Mouse (Mus musculus): ENCODE measurements around the gene Rcor3. TPM values are rescaled to one million over a fixed set of nuclear protein-coding genes. Genes with fewer than 3 reads are reported as not detected.

Rcor3 gene
- polyA plus RNA-seq, 1 experiment from 2014 or later = 26.1 TPM

DNA sequence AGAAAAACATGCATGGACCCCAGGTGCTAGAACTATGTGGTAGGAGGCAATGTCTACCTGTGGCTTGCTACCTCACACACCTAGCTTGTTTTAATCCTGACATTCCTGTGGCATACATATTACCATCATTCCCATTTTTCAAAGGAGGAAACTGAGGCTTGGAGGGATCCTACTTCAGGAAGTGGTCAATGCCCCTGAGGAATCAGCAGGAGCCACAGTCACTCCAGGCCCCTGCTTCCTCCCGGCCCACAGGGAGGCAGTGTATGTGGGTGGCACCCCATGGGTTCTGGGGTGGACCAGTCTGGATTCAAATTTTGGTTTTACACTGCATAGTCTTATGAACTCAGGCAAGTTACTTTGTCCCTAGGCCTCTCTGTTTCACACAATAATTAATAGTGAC is 58.7 kb downstream of the Rcor3 start:
- ATAC-seq (ENCODE audit: low FRiP score, low read depth) = no peak
- 85% methylated on average over 1 of the region's 1 CpGs for WGBS
- no peaks in the 10 kb centered on the region for H3K36me3 ChIP-seq
- H3K4me3 ChIP-seq = no peak overlapping the region
- no peak overlapping the region for H3K4me2 ChIP-seq (replicated peaks)
- no peak overlapping the region for H3K27ac ChIP-seq (replicated peaks)
- H3K27me3 ChIP-seq = no peaks in the 10 kb centered on the region
- no peak overlapping the region for H3K9ac ChIP-seq (replicated peaks)
- peaks cover 7% of the 10 kb centered on the region; the same call in 1 of the 2 replicates for H3K4me1 ChIP-seq
- 0 out of 2 replicates have a peak, but pooled peaks cover 3% of the 10 kb centered on the region for H3K9me3 ChIP-seq

- no peak overlapping the region for H3K4me2 ChIP-seq (replicated peaks)
- H3K9ac ChIP-seq (replicated peaks) = no peak overlapping the region
- H3K27ac ChIP-seq (replicated peaks) = no peak overlapping the region
- no peaks in the 10 kb centered on the region for H3K27me3 ChIP-seq
- ATAC-seq (ENCODE audit: low FRiP score, low read depth) = no peak
- peaks cover 7% of the 10 kb centered on the region; the same call in 1 of the 2 replicates for H3K4me1 ChIP-seq
- H3K4me3 ChIP-seq = no peak overlapping the region
- H3K36me3 ChIP-seq = no peaks in the 10 kb centered on the region
- 0 out of 2 replicates have a peak, but pooled peaks cover 3% of the 10 kb centered on the region for H3K9me3 ChIP-seq
- 75% methylated on average over 3 of the region's 3 CpGs for WGBS
Observed at GRCm38 (mm10) chr1:192078406-192078805, 59.5 kb downstream of the Rcor3 start.

- Histone ChIP-seq H3K27me3 (no peaks in the 10 kb centered on the region), H3K4me3 (no peak overlapping the region), H3K4me2 (replicated peaks) (no peak overlapping the region), H3K36me3 (no peaks in the 10 kb centered on the region), H3K27ac (replicated peaks) (no peak overlapping the region), H3K9ac (replicated peaks) (no peak overlapping the region), H3K9me3 (0 out of 2 replicates have a peak, but pooled peaks cover 3% of the 10 kb centered on the region), H3K4me1 (peaks cover 7% of the 10 kb centered on the region; the same call in 1 of the 2 replicates)
- ATAC-seq (ENCODE audit: low FRiP score, low read depth) = no peak
Observed at GRCm38 (mm10) chr1:192076796-192077535, 60.9 kb downstream of the Rcor3 start.

GRCm38 (mm10) chr1:192076101-192076500 is 61.8 kb downstream of the Rcor3 start:
- H3K4me2 ChIP-seq (replicated peaks) = no peak overlapping the region
- no peak overlapping the region for H3K4me3 ChIP-seq
- no peak for ATAC-seq (ENCODE audit: low FRiP score, low read depth)
- no peak overlapping the region for H3K27ac ChIP-seq (replicated peaks)
- H3K27me3 ChIP-seq = no peaks in the 10 kb centered on the region
- H3K36me3 ChIP-seq = no peaks in the 10 kb centered on the region
- no peak overlapping the region for H3K9ac ChIP-seq (replicated peaks)
- 88% methylated on average over 4 of the region's 4 CpGs for WGBS
- H3K4me1 ChIP-seq = peaks cover 7% of the 10 kb centered on the region; the same call in 1 of the 2 replicates
- 0 out of 2 replicates have a peak, but pooled peaks cover 1% of the 10 kb centered on the region for H3K9me3 ChIP-seq

- no peak overlapping the region for H3K27ac ChIP-seq (replicated peaks)
- H3K4me1 ChIP-seq = peaks cover 7% of the 10 kb centered on the region; the same call in 1 of the 2 replicates
- H3K36me3 ChIP-seq = no peaks in the 10 kb centered on the region
- H3K9me3 ChIP-seq = no peaks in the 10 kb centered on the region
- no peak overlapping the region for H3K4me3 ChIP-seq
- no peak overlapping the region for H3K9ac ChIP-seq (replicated peaks)
- WGBS = 79% methylated on average over 1 of the region's 1 CpGs
- no peak for ATAC-seq (ENCODE audit: low FRiP score, low read depth)
- no peaks in the 10 kb centered on the region for H3K27me3 ChIP-seq
- no peak overlapping the region for H3K4me2 ChIP-seq (replicated peaks)
Observed at GRCm38 (mm10) chr1:192074824-192075223, 63.0 kb downstream of the Rcor3 start.

DNA sequence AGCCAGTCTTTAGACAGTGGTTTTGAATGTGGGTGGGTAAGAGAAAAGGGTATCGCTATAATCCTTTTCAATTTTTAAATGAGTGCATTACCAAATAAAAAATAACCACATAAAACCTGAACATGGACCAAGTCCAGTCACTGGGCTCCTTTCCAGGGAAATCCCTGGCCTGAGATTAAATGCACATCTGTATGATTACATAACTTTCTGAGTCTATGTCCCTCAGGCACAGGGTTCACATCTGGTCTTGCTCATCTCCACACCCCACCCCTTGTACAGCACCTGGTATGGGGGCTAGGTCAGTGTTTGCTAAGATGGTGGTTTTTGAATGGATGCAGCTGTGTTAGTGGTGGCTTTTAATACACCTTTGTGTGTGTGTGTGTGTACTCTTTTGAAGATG is 65.4 kb downstream of the Rcor3 start:
- ATAC-seq (ENCODE audit: low FRiP score, low read depth) = no peak
- H3K36me3 ChIP-seq = no peaks in the 10 kb centered on the region
- peaks cover 9% of the 10 kb centered on the region; the same call in 1 of the 2 replicates for H3K4me1 ChIP-seq
- WGBS = 97% methylated on average over 1 of the region's 1 CpGs
- no peaks in the 10 kb centered on the region for H3K9me3 ChIP-seq
- no peak overlapping the region for H3K4me2 ChIP-seq (replicated peaks)
- no peak overlapping the region for H3K4me3 ChIP-seq
- H3K9ac ChIP-seq (replicated peaks) = no peak overlapping the region
- no peaks in the 10 kb centered on the region for H3K27me3 ChIP-seq
- H3K27ac ChIP-seq (replicated peaks) = no peak overlapping the region

DNA sequence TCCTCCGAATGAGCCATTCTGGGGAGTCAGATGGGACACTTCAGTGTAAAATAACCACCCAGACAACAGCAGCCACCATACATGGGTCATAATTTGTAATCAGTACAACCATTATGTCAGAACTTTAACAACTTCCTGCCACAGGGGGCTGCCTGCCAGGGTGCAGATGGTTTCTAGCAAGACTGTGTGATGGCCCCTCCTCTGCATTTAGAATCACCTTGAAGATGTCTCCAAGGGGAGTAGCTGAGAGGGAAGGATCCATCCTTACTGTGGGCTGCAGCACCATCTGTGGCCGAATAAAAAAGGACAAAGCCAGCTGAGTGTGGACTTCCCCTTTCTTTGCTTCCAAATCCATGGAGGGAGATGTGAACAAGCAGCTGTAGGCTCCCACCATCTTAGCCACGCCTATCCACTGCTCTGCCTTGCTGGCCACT is 67.2 kb downstream of the Rcor3 start:
- H3K27ac ChIP-seq (replicated peaks) = no peak overlapping the region
- no peaks in the 10 kb centered on the region for H3K9me3 ChIP-seq
- no peaks in the 10 kb centered on the region for H3K36me3 ChIP-seq
- no peak overlapping the region for H3K4me3 ChIP-seq
- peaks cover 9% of the 10 kb centered on the region; the same call in 1 of the 2 replicates for H3K4me1 ChIP-seq
- no peak overlapping the region for H3K9ac ChIP-seq (replicated peaks)
- WGBS = 64% methylated on average over 3 of the region's 3 CpGs
- no peaks in the 10 kb centered on the region for H3K27me3 ChIP-seq
- H3K4me2 ChIP-seq (replicated peaks) = no peak overlapping the region
- ATAC-seq (ENCODE audit: low FRiP score, low read depth) = no peak

DNA sequence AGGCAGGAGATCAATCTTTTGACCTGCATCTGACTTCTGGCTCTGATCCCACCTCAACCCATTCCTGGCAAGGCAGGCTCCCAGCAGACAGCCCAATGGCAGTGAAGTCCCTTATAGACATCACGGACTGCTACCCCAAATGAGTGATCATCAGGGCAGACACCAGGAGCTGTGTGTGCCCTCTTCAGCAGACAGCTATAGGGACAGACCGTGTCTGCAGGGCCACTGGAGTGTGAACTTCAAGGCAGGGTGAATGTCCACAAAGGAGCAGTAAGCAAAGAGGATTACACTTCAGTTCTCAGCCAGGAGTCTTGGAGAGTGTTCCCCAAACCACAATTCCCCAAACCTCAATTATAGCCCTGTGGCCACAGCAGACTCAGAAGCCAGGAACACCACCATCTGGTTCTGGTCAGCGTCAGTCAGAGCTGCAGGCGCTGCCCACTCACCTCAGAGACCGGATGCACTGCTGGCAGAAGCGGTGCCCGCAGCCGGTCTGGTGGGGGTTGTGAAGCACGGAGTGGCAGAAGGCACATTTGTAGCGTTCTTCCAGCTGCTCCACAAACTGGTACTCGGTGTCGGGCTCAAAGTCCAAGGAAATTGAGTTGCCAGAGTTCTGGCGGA is 67.8 kb downstream of the Rcor3 start:
- Histone ChIP-seq H3K4me2 (replicated peaks) (no peak overlapping the region), H3K4me1 (peaks cover 9% of the 10 kb centered on the region; the same call in 1 of the 2 replicates), H3K27me3 (no peaks in the 10 kb centered on the region), H3K9ac (replicated peaks) (no peak overlapping the region; the same call in 1 of the 2 replicates), H3K27ac (replicated peaks) (no peak overlapping the region), H3K9me3 (no peaks in the 10 kb centered on the region), H3K36me3 (no peaks in the 10 kb centered on the region), H3K4me3 (no peak overlapping the region)
- no peak for ATAC-seq (ENCODE audit: low FRiP score, low read depth)
- 66% methylated on average over 13 of the region's 13 CpGs for WGBS

DNA sequence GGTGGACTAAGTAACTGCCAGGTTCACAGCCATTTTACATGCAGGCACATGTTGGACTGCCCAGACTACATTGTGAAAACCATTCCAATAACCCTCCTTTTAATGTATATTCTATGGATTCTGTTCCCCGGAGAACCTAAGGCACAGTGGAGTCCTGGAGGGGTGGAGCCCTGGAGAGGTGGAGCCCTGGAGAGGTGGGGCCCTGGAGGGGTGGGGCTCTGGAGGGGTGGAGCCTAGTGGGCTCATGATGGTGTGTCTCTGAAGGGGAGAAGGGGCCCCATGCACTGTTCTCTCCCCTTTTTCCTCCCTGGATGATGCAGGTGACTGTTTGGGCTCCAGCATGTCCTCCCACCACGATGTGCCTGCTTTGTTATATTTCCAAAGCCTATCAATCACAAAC is 69.7 kb downstream of the Rcor3 start:
- no peak for ATAC-seq (ENCODE audit: low FRiP score, low read depth)
- Histone ChIP-seq H3K27me3 (no peaks in the 10 kb centered on the region), H3K36me3 (no peaks in the 10 kb centered on the region), H3K27ac (replicated peaks) (no peak overlapping the region), H3K9ac (replicated peaks) (no peak overlapping the region), H3K9me3 (no peaks in the 10 kb centered on the region), H3K4me1 (0 out of 2 replicates have a peak, but pooled peaks cover 3% of the 10 kb centered on the region), H3K4me2 (replicated peaks) (no peak overlapping the region), H3K4me3 (no peak overlapping the region)
- WGBS = 75% methylated on average over 2 of the region's 2 CpGs

DNA sequence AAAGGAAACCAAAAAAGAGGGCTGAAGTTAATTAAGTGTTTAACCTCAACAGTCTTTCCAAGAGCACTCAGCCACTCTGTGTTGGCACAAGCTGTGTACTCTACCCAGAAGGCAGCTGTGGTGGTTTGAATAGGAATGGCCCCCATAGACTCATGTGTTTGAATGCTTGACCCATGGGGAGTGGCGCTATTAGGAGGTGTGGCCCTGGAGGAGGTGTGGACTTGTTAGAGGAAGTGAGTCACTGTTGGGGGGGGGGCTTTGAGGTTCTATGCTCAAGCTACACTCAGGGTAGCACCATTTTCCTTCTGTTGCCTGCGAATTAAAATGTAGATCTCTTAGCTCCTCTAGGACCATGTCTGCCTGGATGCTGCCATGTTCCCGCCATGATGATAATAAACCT is 70.9 kb downstream of the Rcor3 start:
- 93% methylated on average over 3 of the region's 3 CpGs for WGBS
- Histone ChIP-seq H3K9ac (replicated peaks) (no peak overlapping the region), H3K27ac (replicated peaks) (no peak overlapping the region), H3K9me3 (no peaks in the 10 kb centered on the region), H3K4me3 (no peak overlapping the region), H3K4me2 (replicated peaks) (no peak overlapping the region), H3K27me3 (no peaks in the 10 kb centered on the region), H3K4me1 (0 out of 2 replicates have a peak, but pooled peaks cover 3% of the 10 kb centered on the region), H3K36me3 (no peaks in the 10 kb centered on the region)
- no peak for ATAC-seq (ENCODE audit: low FRiP score, low read depth)

DNA sequence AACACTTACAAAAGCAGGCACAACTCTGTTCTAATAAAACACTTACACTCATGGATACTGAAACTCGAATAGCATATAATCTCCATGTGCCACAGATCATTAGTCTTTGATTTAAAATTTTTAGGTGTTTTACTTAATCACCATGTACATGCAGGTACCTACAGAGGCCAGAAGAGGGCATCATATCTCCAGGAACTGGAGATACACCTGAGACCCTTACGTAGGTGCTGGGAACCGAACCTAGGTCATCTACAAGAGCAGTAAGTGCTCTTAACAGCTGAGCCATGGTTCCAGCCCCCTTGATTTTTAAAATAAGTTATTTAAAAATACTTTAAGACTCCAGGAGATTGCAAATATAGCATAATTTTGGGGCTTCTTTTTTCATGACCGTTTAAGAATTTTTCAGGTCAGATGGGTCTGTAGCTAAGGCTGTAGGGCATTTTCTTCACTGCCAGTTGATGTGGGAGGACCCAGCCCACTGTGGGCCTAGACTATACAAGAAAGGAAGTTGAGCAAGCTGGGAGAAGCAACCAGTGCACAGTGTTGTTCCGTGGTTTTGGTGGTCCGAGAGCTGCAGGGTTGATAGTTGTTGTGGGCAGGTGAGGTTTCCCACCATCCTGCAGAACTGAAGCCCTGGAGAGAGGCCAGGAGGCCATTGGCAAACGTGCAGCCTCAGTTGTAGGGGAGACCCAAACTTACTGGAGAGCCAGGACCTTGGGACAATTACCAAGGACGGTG is 74.5 kb downstream of the Rcor3 start:
- H3K9ac ChIP-seq (replicated peaks) = no peak overlapping the region
- H3K4me1 ChIP-seq = 0 out of 2 replicates have a peak, but pooled peaks cover 2% of the 10 kb centered on the region
- ATAC-seq (ENCODE audit: low FRiP score, low read depth) = no peak
- no peak overlapping the region for H3K4me3 ChIP-seq
- no peaks in the 10 kb centered on the region for H3K27me3 ChIP-seq
- H3K4me2 ChIP-seq (replicated peaks) = no peak overlapping the region
- no peaks in the 10 kb centered on the region for H3K36me3 ChIP-seq
- no peaks in the 10 kb centered on the region for H3K9me3 ChIP-seq
- WGBS = 93% methylated on average over 8 of the region's 8 CpGs
- no peak overlapping the region for H3K27ac ChIP-seq (replicated peaks)

DNA sequence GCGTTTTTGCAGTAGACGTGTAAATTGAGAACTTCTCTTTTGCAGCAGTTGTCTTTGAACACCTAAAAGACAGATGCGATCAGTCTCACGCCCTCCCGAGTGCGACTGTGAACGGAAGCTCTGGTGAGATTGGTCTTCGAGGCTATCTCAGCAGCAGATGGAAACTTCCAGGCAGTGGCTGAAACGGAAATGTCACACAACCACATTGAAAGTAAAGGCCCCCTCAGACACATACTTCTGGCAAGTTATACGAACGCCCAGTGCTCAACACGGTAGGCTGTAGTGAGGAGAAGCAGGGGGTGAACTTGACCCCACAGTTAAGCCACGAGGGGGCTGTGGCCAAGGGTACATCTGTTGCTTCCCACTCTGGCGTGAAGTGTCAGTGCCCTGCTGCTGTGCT is 75.2 kb downstream of the Rcor3 start:
- Histone ChIP-seq H3K36me3 (no peaks in the 10 kb centered on the region), H3K27ac (replicated peaks) (no peak overlapping the region), H3K9ac (replicated peaks) (no peak overlapping the region), H3K4me1 (no peaks in the 10 kb centered on the region), H3K9me3 (no peaks in the 10 kb centered on the region), H3K4me3 (no peak overlapping the region), H3K27me3 (no peaks in the 10 kb centered on the region), H3K4me2 (replicated peaks) (no peak overlapping the region)
- 89% methylated on average over 14 of the region's 14 CpGs for WGBS
- no peak for ATAC-seq (ENCODE audit: low FRiP score, low read depth)
